Mouse (Mus musculus) kidney, postnatal 0 days (tissue): ENCODE data around the gene Luzp2. TPM values are rescaled to one million over a fixed set of nuclear protein-coding genes. Genes with fewer than 3 reads are reported as not detected.
A peak's percentile ranks its signal among the peaks of the same experiment; 100 is the strongest.

Experiments used
- ATAC-seq: fragments of 200-750 bp; cut with Nextera tagmentation; replicated peaks from 2 replicates; pipeline ENCODE4 v1.8.0; 2017; ENCODE audit warnings: low read depth, moderate number of reproducible peaks, moderate TSS enrichment, moderate library complexity; ENCODE audit not compliant: low FRiP score
- DNase-seq: peaks from one replicate; pipeline ENCODE4 v3.0.0-alpha.2; 2016; ENCODE audit warnings: low spot score
- H3K27ac ChIP-seq: fragments of 300-500 bp; sonication (generic); 2 replicates; pipeline ENCODE4 v1.5.1; 2014; ENCODE audit warnings: mild to moderate bottlenecking
- H3K27me3 ChIP-seq: fragments of 300-500 bp; sonication (generic); 2 replicates; pipeline ENCODE4 v1.6.1; 2014; ENCODE audit warnings: low read length, mixed read lengths; ENCODE audit not compliant: insufficient read depth
- H3K36me3 ChIP-seq: fragments of 300-500 bp; sonication (generic); 2 replicates; pipeline ENCODE4 v1.6.1; 2014; ENCODE audit warnings: low read length, mixed read lengths; ENCODE audit not compliant: insufficient read depth
- H3K4me1 ChIP-seq: fragments of 300-500 bp; sonication (generic); replicated peaks from 2 replicates; pipeline ENCODE4 v1.6.1; 2014; ENCODE audit warnings: antibody characterized with exemption, low read length, mixed read lengths; ENCODE audit not compliant: insufficient read depth
- H3K4me2 ChIP-seq: fragments of 300-500 bp; sonication (generic); 2 replicates; pipeline ENCODE4 v1.6.1; 2014; ENCODE audit warnings: mild to moderate bottlenecking, low read length, moderate library complexity, mixed read lengths
- H3K4me3 ChIP-seq: fragments of 300-500 bp; sonication (generic); replicated peaks from 2 replicates; pipeline ENCODE4 v1.5.1; 2014; ENCODE audit warnings: low read depth, low read length
- H3K9ac ChIP-seq: fragments of 300-500 bp; sonication (generic); 2 replicates; pipeline ENCODE4 v1.6.1; 2014; ENCODE audit warnings: low read depth, low read length
- H3K9me3 ChIP-seq: fragments of 300-500 bp; sonication (generic); replicated peaks from 2 replicates; pipeline ENCODE4 v1.6.1; 2016; ENCODE audit warnings: low read length, inconsistent platforms, mixed read lengths
- CTCF ChIP-seq: IDR thresholded peaks from 2 replicates; pipeline ENCODE4 v1.5.1; 2016; ENCODE audit warnings: antibody characterized with exemption, low read depth, mild to moderate bottlenecking, moderate library complexity
- WGBS: fragments of 180-500 bp; shearing (Covaris S2); extraction: QIAGEN DNeasy Blood & Tissue Kit; methylation state at CpG from one replicate; pipeline ENCODE4 v1.1.7; 2014; 5-methylcytosine and 5-hydroxymethylcytosine counted together
- polyA plus RNA-seq: library from polyadenylated mRNA; unstranded; fragments of >200 nt; fragmentation: Nextera tagmentation; extraction: Ambion mirVana; gene quantifications from 2 replicates; pipeline ENCODE4 v1.2.1, GENCODE M21; 2015

Gene Luzp2
- polyA plus RNA-seq, 1 experiment from 2014 or later = 1.9 TPM

- no peak for TF ChIP-seq CTCF
- no peaks in the 10 kb centered on the region for H3K4me1 ChIP-seq
- no peak overlapping the region for H3K4me2 ChIP-seq
- 81% methylated on average over 4 of the region's 4 CpGs for WGBS
- no peaks in the 10 kb centered on the region for H3K9me3 ChIP-seq
- no peak overlapping the region for H3K4me3 ChIP-seq
- no peak overlapping the region for H3K27ac ChIP-seq
- ATAC-seq (no peak), DNase-seq (no peak)
- no peaks in the 10 kb centered on the region for H3K36me3 ChIP-seq
- no peaks in the 10 kb centered on the region for H3K27me3 ChIP-seq
- no peak overlapping the region for H3K9ac ChIP-seq
Measured at GRCm38 (mm10) chr7:54842807-54843335, 7.6 kb downstream of the Luzp2 start.

GRCm38 (mm10) chr7:54845875-54846691 lies 10.8 kb downstream of the Luzp2 start:
- no peak overlapping the region for H3K4me2 ChIP-seq
- DNase-seq (peak; percentile 66), ATAC-seq (peak; percentile 52)
- TF ChIP-seq CTCF = peak; percentile 75
- no peaks in the 10 kb centered on the region for H3K36me3 ChIP-seq
- no peaks in the 10 kb centered on the region for H3K27me3 ChIP-seq
- H3K4me3 ChIP-seq = no peak overlapping the region
- no peak overlapping the region for H3K9ac ChIP-seq
- 89% methylated on average over 8 of the region's 8 CpGs for WGBS
- H3K27ac ChIP-seq = no peak overlapping the region
- H3K4me1 ChIP-seq = no peaks in the 10 kb centered on the region
- no peaks in the 10 kb centered on the region for H3K9me3 ChIP-seq

GRCm38 (mm10) chr7:54846692-54847020 lies 11.4 kb downstream of the Luzp2 start:
- H3K36me3 ChIP-seq = no peaks in the 10 kb centered on the region
- no peak overlapping the region for H3K4me2 ChIP-seq
- DNase-seq (no peak), ATAC-seq (no peak)
- no peak overlapping the region for H3K9ac ChIP-seq
- no peak overlapping the region for H3K27ac ChIP-seq
- no peaks in the 10 kb centered on the region for H3K9me3 ChIP-seq
- H3K4me3 ChIP-seq = no peak overlapping the region
- no peak for TF ChIP-seq CTCF
- 91% methylated on average over 2 of the region's 2 CpGs for WGBS
- no peaks in the 10 kb centered on the region for H3K27me3 ChIP-seq
- no peaks in the 10 kb centered on the region for H3K4me1 ChIP-seq

- no peak overlapping the region for H3K27ac ChIP-seq
- H3K36me3 ChIP-seq = no peaks in the 10 kb centered on the region
- no peak for TF ChIP-seq CTCF
- no peak overlapping the region for H3K9ac ChIP-seq
- H3K9me3 ChIP-seq = no peaks in the 10 kb centered on the region
- no peaks in the 10 kb centered on the region for H3K27me3 ChIP-seq
- DNase-seq (no peak), ATAC-seq (no peak)
- 50% methylated on average over 1 of the region's 1 CpGs for WGBS
- H3K4me1 ChIP-seq = no peaks in the 10 kb centered on the region
- H3K4me3 ChIP-seq = no peak overlapping the region
- H3K4me2 ChIP-seq = no peak overlapping the region
Measured at GRCm38 (mm10) chr7:54852860-54853259, 17.6 kb downstream of the Luzp2 start.

GRCm38 (mm10) chr7:54861230-54861856 lies 26.0 kb downstream of the Luzp2 start:
- no peak overlapping the region for H3K9ac ChIP-seq
- H3K4me3 ChIP-seq = no peak overlapping the region
- no peaks in the 10 kb centered on the region for H3K4me1 ChIP-seq
- H3K9me3 ChIP-seq = no peaks in the 10 kb centered on the region
- ATAC-seq = no peak
- H3K27me3 ChIP-seq = no peaks in the 10 kb centered on the region
- no peaks in the 10 kb centered on the region for H3K36me3 ChIP-seq
- no peak overlapping the region for H3K4me2 ChIP-seq
- no peak for TF ChIP-seq CTCF
- DNase-seq = no peak
- H3K27ac ChIP-seq = no peak overlapping the region
- 80% methylated on average over 11 of the region's 11 CpGs for WGBS

GRCm38 (mm10) chr7:54878928-54879644 lies 43.8 kb downstream of the Luzp2 start:
- Histone ChIP-seq H3K4me3 (no peak overlapping the region), H3K9ac (no peak overlapping the region), H3K9me3 (no peaks in the 10 kb centered on the region), H3K27me3 (no peaks in the 10 kb centered on the region), H3K27ac (no peak overlapping the region), H3K4me1 (no peaks in the 10 kb centered on the region), H3K4me2 (no peak overlapping the region), H3K36me3 (no peaks in the 10 kb centered on the region)
- no peak for TF ChIP-seq CTCF
- ATAC-seq (no peak), DNase-seq (no peak)
- whole genome bisulfite sequencing = 82% methylated on average over 4 of the region's 4 CpGs
